Mouse (Mus musculus) testis, adult 2 months (tissue): ENCODE data around the gene Csnka2ip. TPM values are rescaled to one million over a fixed set of nuclear protein-coding genes. Genes with fewer than 3 reads are reported as not detected.

Source experiments
- H3K27ac ChIP-seq: fragments of 200-500 bp; 2 replicates; pipeline ENCODE4 v1.5.1; 2012; ENCODE audit warnings: low read depth, low read length; ENCODE audit not compliant: control insufficient read depth, insufficient read depth
- H3K27me3 ChIP-seq: fragments of 200-500 bp; 2 replicates; pipeline ENCODE4 v1.6.1; 2012; ENCODE audit warnings: mild to moderate bottlenecking, low read length, moderate library complexity; ENCODE audit not compliant: control insufficient read depth, insufficient read depth
- H3K36me3 ChIP-seq: fragments of 200-500 bp; 2 replicates; pipeline ENCODE4 v1.6.1; 2012; ENCODE audit warnings: mild to moderate bottlenecking, low read length; ENCODE audit not compliant: control insufficient read depth, insufficient read depth
- H3K4me1 ChIP-seq: fragments of 200-500 bp; 2 replicates; pipeline ENCODE4 v1.6.1; 2012; ENCODE audit warnings: low read length; ENCODE audit not compliant: control insufficient read depth, insufficient read depth
- H3K4me3 ChIP-seq: fragments of 200-500 bp; 2 replicates; pipeline ENCODE4 v1.5.1; 2012; ENCODE audit warnings: low read depth, mild to moderate bottlenecking, low read length, moderate library complexity, mixed read lengths; ENCODE audit not compliant: control insufficient read depth
- CTCF ChIP-seq: fragments of 200-500 bp; IDR thresholded peaks from 2 replicates; pipeline ENCODE4 v1.5.1; 2012; ENCODE audit warnings: low read depth, mild to moderate bottlenecking, inconsistent platforms, low read length, moderate library complexity; ENCODE audit not compliant: control insufficient read depth, insufficient read depth, insufficient replicate concordance
- POLR2A ChIP-seq: fragments of 200-500 bp; IDR thresholded peaks from 2 replicates; pipeline ENCODE4 v1.6.1; 2012; ENCODE audit warnings: low read depth, mild to moderate bottlenecking, inconsistent platforms, low read length, moderate library complexity; ENCODE audit not compliant: control insufficient read depth
- polyA plus RNA-seq: library from polyadenylated mRNA; depleted of rRNA; stranded (reverse); fragments of >200 nt; gene quantifications from 2 replicates; pipeline ENCODE4 v1.2.3, GENCODE M21; 2012

Gene Csnka2ip
- polyA plus RNA-seq, 1 experiment, result 192 TPM

DNA sequence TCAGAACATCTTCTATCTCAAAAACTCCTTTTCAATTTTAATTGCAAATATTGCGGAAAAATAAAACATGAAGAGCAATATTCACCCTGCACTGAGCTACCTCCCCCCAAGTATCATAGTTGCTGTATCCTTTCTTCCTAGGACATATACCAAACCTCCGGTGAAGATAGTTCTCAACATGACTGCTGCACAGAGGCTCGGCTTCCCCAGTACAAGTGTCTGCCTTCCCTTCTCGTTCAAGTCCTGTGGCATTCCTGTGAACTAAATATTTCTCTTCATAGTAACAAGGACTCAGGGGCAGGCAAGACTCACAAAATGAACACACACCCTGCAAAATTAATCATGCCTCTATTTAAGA is 16.0 kb downstream of the Csnka2ip start:
- no peak for TF ChIP-seq CTCF
- TF ChIP-seq POLR2A, result no peak
- Histone ChIP-seq H3K4me1 (no peaks in the 10 kb centered on the region), H3K27me3 (no peaks in the 10 kb centered on the region), H3K27ac (no peak overlapping the region), H3K4me3 (no peak overlapping the region), H3K36me3 (no peaks in the 10 kb centered on the region)

DNA sequence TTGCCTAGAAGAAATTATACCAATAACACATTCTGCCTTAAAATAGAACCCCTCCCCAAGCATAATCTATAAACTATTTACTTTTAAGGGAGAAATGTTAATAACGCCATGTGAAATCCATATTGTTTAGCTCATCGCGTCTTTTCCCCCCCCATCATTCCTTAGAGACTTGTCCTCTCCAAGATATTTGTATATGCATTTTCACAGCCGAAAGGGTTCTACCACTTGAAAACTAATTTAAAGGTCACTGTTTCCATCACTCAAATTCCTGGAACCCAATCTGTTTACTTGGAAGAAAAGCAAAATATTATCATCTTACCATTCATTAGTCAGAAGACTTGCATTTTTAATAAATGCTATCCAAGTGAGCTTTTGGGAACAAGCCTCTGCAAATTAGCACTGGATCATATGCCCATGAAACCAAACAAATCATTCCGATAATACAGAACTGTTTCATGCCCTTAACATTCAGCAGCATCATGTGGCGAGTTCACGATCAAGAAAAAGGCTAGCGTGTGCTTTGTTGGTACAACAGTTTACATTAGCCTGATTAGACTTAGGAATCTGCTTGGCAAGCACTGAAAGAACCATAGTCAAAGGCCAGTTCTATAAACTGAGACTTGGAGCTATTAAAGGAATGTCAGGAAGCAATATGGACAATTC is 16.5 kb downstream of the Csnka2ip start:
- H3K36me3 ChIP-seq, result no peaks in the 10 kb centered on the region
- no peak overlapping the region for H3K4me3 ChIP-seq
- no peak overlapping the region for H3K27ac ChIP-seq
- H3K27me3 ChIP-seq, result no peaks in the 10 kb centered on the region
- no peaks in the 10 kb centered on the region for H3K4me1 ChIP-seq
- no peak for TF ChIP-seq POLR2A
- no peak for TF ChIP-seq CTCF

GRCm38 (mm10) chr16:64584591-64584990 is 17.6 kb downstream of the Csnka2ip start:
- Histone ChIP-seq H3K4me1 (no peaks in the 10 kb centered on the region), H3K36me3 (no peaks in the 10 kb centered on the region)
- TF ChIP-seq CTCF (no peak), POLR2A (no peak)

GRCm38 (mm10) chr16:64583406-64583805 is 18.8 kb downstream of the Csnka2ip start:
- TF ChIP-seq CTCF (no peak), POLR2A (no peak)
- Histone ChIP-seq H3K36me3 (no peaks in the 10 kb centered on the region), H3K27ac (no peak overlapping the region), H3K4me1 (no peaks in the 10 kb centered on the region), H3K27me3 (no peaks in the 10 kb centered on the region), H3K4me3 (no peak overlapping the region)

More at GRCm38 (mm10) chr16:64584591-64584990, 17.6 kb downstream of the Csnka2ip start:
- no peaks in the 10 kb centered on the region for H3K27me3 ChIP-seq
- no peak overlapping the region for H3K27ac ChIP-seq
- H3K4me3 ChIP-seq, result no peak overlapping the region

DNA sequence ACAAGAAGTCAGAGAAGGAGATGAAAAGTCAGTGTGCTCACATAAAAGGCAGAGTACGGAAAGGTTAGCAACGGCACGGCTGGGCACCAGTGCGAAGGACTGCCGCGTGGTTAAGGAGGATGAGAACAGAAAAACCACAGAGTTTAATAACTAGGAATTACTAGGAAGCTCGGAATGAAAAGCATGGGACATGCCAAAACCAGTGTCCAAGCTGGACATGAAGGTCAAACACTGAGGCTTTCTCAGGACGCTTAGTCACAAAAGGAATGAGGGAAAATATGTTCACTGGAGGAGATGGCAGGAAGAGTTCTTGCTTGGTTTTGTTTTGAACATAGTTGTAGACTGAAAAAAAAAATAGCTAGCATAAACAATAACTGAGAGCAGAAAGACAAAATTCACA is 32.7 kb downstream of the Csnka2ip start:
- H3K27ac ChIP-seq, result no peak overlapping the region
- H3K4me1 ChIP-seq, result no peaks in the 10 kb centered on the region
- TF ChIP-seq POLR2A, result no peak
- TF ChIP-seq CTCF, result no peak
- H3K27me3 ChIP-seq, result no peaks in the 10 kb centered on the region
- H3K36me3 ChIP-seq, result no peaks in the 10 kb centered on the region
- H3K4me3 ChIP-seq, result no peak overlapping the region

DNA sequence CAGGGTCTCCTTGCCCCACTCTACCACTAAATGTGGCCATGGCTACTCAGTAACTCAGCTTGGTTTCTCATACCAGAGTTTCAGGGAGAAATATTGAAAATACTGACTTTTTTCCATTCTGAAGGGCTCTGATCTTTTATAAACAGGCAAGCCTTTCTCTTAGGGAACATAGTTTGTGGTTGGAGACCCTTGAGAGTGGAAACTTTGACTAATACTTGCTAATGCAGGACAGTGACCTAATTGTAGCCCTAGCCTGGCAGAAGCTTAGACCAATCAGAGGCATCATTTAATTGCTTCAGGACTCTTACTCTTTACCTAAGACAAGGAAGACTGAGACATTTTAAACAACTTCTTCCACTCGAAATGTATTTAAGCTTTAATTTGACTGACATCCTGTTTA is 39.1 kb downstream of the Csnka2ip start:
- no peak overlapping the region for H3K4me3 ChIP-seq
- no peak overlapping the region for H3K27ac ChIP-seq
- TF ChIP-seq CTCF (no peak), POLR2A (no peak)
- H3K27me3 ChIP-seq, result no peaks in the 10 kb centered on the region
- H3K36me3 ChIP-seq, result no peaks in the 10 kb centered on the region
- H3K4me1 ChIP-seq, result no peaks in the 10 kb centered on the region

DNA sequence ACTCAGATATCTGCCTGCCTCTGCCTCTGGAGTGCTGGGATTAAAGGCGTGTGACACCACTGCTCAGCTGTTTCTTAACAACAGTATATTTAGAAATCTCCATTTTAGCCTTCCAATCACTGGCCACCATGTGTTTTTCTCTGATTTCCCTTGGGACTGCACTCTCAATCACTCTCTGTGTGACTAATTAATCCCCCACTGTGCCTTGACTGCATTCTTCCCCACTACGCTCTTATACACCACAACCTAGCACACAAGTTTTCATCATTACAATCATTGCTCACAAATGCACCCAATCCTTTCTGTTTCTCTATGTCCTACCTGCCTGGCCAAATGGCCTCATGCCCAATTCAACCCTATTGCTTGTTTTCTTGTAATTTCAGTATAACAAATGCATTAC is 43.7 kb downstream of the Csnka2ip start:
- TF ChIP-seq CTCF (no peak), POLR2A (no peak)
- no peaks in the 10 kb centered on the region for H3K4me1 ChIP-seq
- H3K27me3 ChIP-seq, result no peaks in the 10 kb centered on the region
- no peak overlapping the region for H3K4me3 ChIP-seq
- no peak overlapping the region for H3K27ac ChIP-seq
- no peaks in the 10 kb centered on the region for H3K36me3 ChIP-seq
